ENCODE assay signal across 16 mouse cellular contexts in the genomic region with DNA sequence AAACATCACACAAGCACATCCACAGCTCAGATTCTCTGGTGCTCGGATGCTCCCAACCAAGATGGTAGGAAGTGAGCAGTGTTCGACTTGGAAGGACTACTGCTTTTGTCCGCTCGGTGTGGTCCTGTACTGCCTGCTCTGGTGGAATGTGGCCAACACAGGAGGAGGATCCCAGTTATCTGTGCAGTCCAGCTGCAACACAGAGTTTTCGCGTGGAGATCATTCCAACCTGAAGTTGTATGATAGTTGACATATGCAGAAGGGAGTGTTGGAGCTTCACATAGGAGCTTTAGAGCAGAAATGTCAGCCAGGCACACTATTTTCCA. TPM values are rescaled to one million over a fixed set of nuclear protein-coding genes. Genes with fewer than 3 reads are reported as not detected.
DNase-seq lines count a peak whose midpoint lies in the region; ATAC-seq and TF ChIP-seq lines count a peak whose summit lies in the region.
"Had no signal": no experiment of that assay in that cellular context is flagged by ENCODE, and none has a peak within 500 bp of the region (broad histone marks: within the 10 kb centered on the region; RNA-seq: fewer than 3 reads in every experiment).

No protein-coding gene starts in this region.

- peaks cover 21% of the 10 kb centered on the region for H3K36me3 ChIP-seq in kidney, embryonic 16.5 days (ENCODE audit: insufficient read depth, low read length)
- peaks cover 2% of the 10 kb centered on the region for H3K36me3 ChIP-seq in kidney, adult 2 months (ENCODE audit: control insufficient read depth, insufficient read depth, low read length)
- peaks cover 6 to 23% of the 10 kb centered on the region in 2 experiments for H3K36me3 ChIP-seq in MEL (ENCODE audit: control insufficient read depth in 1 of 2, insufficient read depth in 2 of 2, low read length in 2 of 2)
- H3K36me3 ChIP-seq in liver, embryonic 14.5 days (replicated peaks; ENCODE audit: control insufficient read depth, insufficient read depth, low read depth) = peaks cover 13% of the 10 kb centered on the region
- peaks cover 4% of the 10 kb centered on the region; the same call in 1 of the 2 replicates for H3K36me3 ChIP-seq in midbrain, embryonic 11.5 days (ENCODE audit: control insufficient read depth, insufficient read depth, low read length)

- TF ChIP-seq POLR2A in kidney, adult 2 months (IDR thresholded peaks at IDR 0.05; ENCODE audit: low read depth, low read length) = no peak
- no peak for TF ChIP-seq POLR2A in MEL (IDR thresholded peaks at IDR 0.05; ENCODE audit: control insufficient read depth in 1 of 2, insufficient read depth in 1 of 2, low read depth in 1 of 2, low read length in 2 of 2, poor library complexity in 1 of 2)
- TF ChIP-seq POLR2A in bone marrow, adult 2 months (IDR thresholded peaks at IDR 0.05; ENCODE audit: borderline replicate concordance, control insufficient read depth, low read depth, low read length) = no peak

- no peaks in the 10 kb centered on the region for H3K79me2 ChIP-seq in MEL (ENCODE audit: control insufficient read depth, insufficient read depth, low read length, poor library complexity)

- H3K4me1 ChIP-seq in kidney, embryonic 16.5 days (ENCODE audit: insufficient read depth, low read length) = no peaks in the 10 kb centered on the region
- no peaks in the 10 kb centered on the region for H3K4me1 ChIP-seq in kidney, adult 2 months (ENCODE audit: control insufficient read depth, insufficient read depth, low read length)
- H3K4me1 ChIP-seq in MEL (ENCODE audit: control insufficient read depth in 1 of 2, insufficient read depth in 2 of 2, low read length in 2 of 2) = no peaks in the 10 kb centered on the region
- H3K4me1 ChIP-seq in bone marrow, adult 2 months (ENCODE audit: control insufficient read depth, insufficient read depth, low read length) = peaks cover 1% of the 10 kb centered on the region; the same call in 1 of the 2 replicates
- H3K4me1 ChIP-seq in liver, embryonic 14.5 days (replicated peaks; ENCODE audit: control insufficient read depth in 2 of 2, insufficient read depth in 2 of 2, low read length in 1 of 2) = peaks cover 12 to 13% of the 10 kb centered on the region in 2 experiments
- H3K4me1 ChIP-seq in midbrain, embryonic 11.5 days (ENCODE audit: control insufficient read depth, insufficient read depth, low read length) = no peaks in the 10 kb centered on the region
- H3K4me1 ChIP-seq: hindbrain, embryonic 10.5 days; midbrain, embryonic 13.5 days; neural tube, embryonic 12.5 days had no signal

- DNase-seq in kidney, adult 2 months = no peak
- DNase-seq in MEL (ENCODE audit: low read depth, low spot score) (peak; percentile 40), adipocyte (ENCODE audit: low spot score) (no peak)
- peak; percentile 57 to 68 (median 61) for DNase-seq in liver, embryonic 14.5 days (ENCODE audit: low read depth in 3 of 3, low spot score in 3 of 3)
- DNase-seq in right cerebral cortex, postnatal 36 days (ENCODE audit: low spot score in 2 of 2) = no peak
- DNase-seq in midbrain, embryonic 11.5 days (ENCODE audit: low spot score, missing footprints) = no peak
- DNase-seq: cerebellum, postnatal 36 days; kidney, adult 11 months; retina, postnatal 1 day; thymus, adult 18-20 months had no signal

- no peak overlapping the region for H3K4me3 ChIP-seq in kidney, embryonic 16.5 days (ENCODE audit: low read length)
- H3K4me3 ChIP-seq in kidney, adult 2 months (ENCODE audit: insufficient read depth, low read depth, low read length) = no peak overlapping the region
- no peak overlapping the region for H3K4me3 ChIP-seq in MEL (ENCODE audit: control insufficient read depth in 1 of 2, insufficient read depth in 1 of 2, low read depth in 2 of 2, low read length in 2 of 2)
- H3K4me3 ChIP-seq in bone marrow, adult 2 months (replicated peaks; ENCODE audit: control insufficient read depth, low read depth, low read length) = no peak overlapping the region
- no peak overlapping the region for H3K4me3 ChIP-seq in liver, embryonic 14.5 days (ENCODE audit: insufficient read depth in 1 of 2, low read depth in 2 of 2, low read length in 2 of 2)
- no peak overlapping the region for H3K4me3 ChIP-seq in midbrain, embryonic 11.5 days (ENCODE audit: low read depth, low read length)
- H3K4me3 ChIP-seq: hindbrain, embryonic 10.5 days; midbrain, embryonic 13.5 days; neural tube, embryonic 12.5 days had no signal

- TF ChIP-seq CTCF in kidney, adult 2 months (conservative IDR thresholded peaks at IDR 0.05; ENCODE audit: insufficient read depth, insufficient read length, low read depth, low read length) = no peak
- no peak for TF ChIP-seq CTCF in MEL (IDR thresholded peaks at IDR 0.05 in 2 of 3, conservative IDR thresholded peaks at IDR 0.05 in 1 of 3; ENCODE audit: control insufficient read depth in 1 of 3, insufficient read depth in 1 of 3, low read depth in 2 of 3, low read length in 3 of 3, poor library complexity in 1 of 3, severe bottlenecking in 1 of 3)
- peak; percentile 28; the same call in 1 of the 2 replicates for TF ChIP-seq CTCF in bone marrow, adult 2 months (IDR thresholded peaks at IDR 0.05; ENCODE audit: control insufficient read depth, insufficient read depth, low read length)
- peak; percentile 66 for TF ChIP-seq CTCF in liver, embryonic 14.5 days (IDR thresholded peaks at IDR 0.05; ENCODE audit: low read depth)

- no peak overlapping the region for H3K4me2 ChIP-seq in kidney, embryonic 16.5 days (replicated peaks; ENCODE audit: low read depth, low read length)
- peak overlapping the region; percentile 36 for H3K4me2 ChIP-seq in liver, embryonic 14.5 days (ENCODE audit: low read depth)
- no peak overlapping the region for H3K4me2 ChIP-seq in midbrain, embryonic 11.5 days
- H3K4me2 ChIP-seq: midbrain, embryonic 13.5 days; neural tube, embryonic 12.5 days had no signal

- H3K9ac ChIP-seq in kidney, embryonic 16.5 days (replicated peaks; ENCODE audit: low read length) = no peak overlapping the region
- no peak overlapping the region for H3K9ac ChIP-seq in MEL (ENCODE audit: control insufficient read depth, low read depth, low read length, poor library complexity, severe bottlenecking)
- no peak overlapping the region; the same call in 1 of the 2 replicates for H3K9ac ChIP-seq in liver, embryonic 14.5 days (replicated peaks)
- no peak overlapping the region for H3K9ac ChIP-seq in midbrain, embryonic 11.5 days (ENCODE audit: low read length)
- H3K9ac ChIP-seq: midbrain, embryonic 13.5 days; neural tube, embryonic 12.5 days had no signal

- TF ChIP-seq EP300 in MEL (IDR thresholded peaks at IDR 0.05; ENCODE audit: low read depth in 1 of 2, low read length in 2 of 2) = peak in 1 of 2 experiments; percentile 24; a peak in 1 of 4 replicates
- peak; percentile 80 for TF ChIP-seq EP300 in liver, embryonic 14.5 days (IDR thresholded peaks at IDR 0.05; ENCODE audit: low read depth)

- no peaks in the 10 kb centered on the region for H3K9me3 ChIP-seq in kidney, embryonic 16.5 days (ENCODE audit: low read length)
- no peaks in the 10 kb centered on the region for H3K9me3 ChIP-seq in MEL (replicated peaks; ENCODE audit: insufficient read depth, low read length)
- H3K9me3 ChIP-seq in liver, embryonic 14.5 days (ENCODE audit: control insufficient read depth, low read length) = no peaks in the 10 kb centered on the region
- no peaks in the 10 kb centered on the region for H3K9me3 ChIP-seq in midbrain, embryonic 11.5 days (ENCODE audit: control insufficient read depth, low read length)
- H3K9me3 ChIP-seq: hindbrain, embryonic 10.5 days; midbrain, embryonic 13.5 days; neural tube, embryonic 12.5 days had no signal

- H3K27ac ChIP-seq in kidney, embryonic 16.5 days (ENCODE audit: low read length) = no peak overlapping the region
- no peak overlapping the region for H3K27ac ChIP-seq in kidney, adult 2 months (ENCODE audit: insufficient read depth, low read depth, low read length)
- no peak overlapping the region for H3K27ac ChIP-seq in MEL (ENCODE audit: control insufficient read depth, low read depth, low read length)
- peak overlapping the region; percentile 2; the same call in 1 of the 2 replicates for H3K27ac ChIP-seq in bone marrow, adult 2 months (ENCODE audit: control insufficient read depth, insufficient read depth, low read depth, low read length, poor library complexity)
- H3K27ac ChIP-seq in liver, embryonic 14.5 days = peak overlapping the region; percentile 79
- no peak overlapping the region for H3K27ac ChIP-seq in midbrain, embryonic 11.5 days (ENCODE audit: low read depth, low read length)
- H3K27ac ChIP-seq: hindbrain, embryonic 10.5 days; midbrain, embryonic 13.5 days; neural tube, embryonic 12.5 days had no signal

- no peaks in the 10 kb centered on the region for H3K27me3 ChIP-seq in kidney, embryonic 16.5 days (ENCODE audit: insufficient read depth, low read length)
- H3K27me3 ChIP-seq in kidney, adult 2 months (replicated peaks; ENCODE audit: control insufficient read depth, insufficient read depth, low read length) = no peaks in the 10 kb centered on the region
- no peaks in the 10 kb centered on the region for H3K27me3 ChIP-seq in MEL (ENCODE audit: control insufficient read depth in 1 of 2, insufficient read depth in 2 of 2, low read length in 2 of 2)
- no peaks in the 10 kb centered on the region for H3K27me3 ChIP-seq in liver, embryonic 14.5 days (ENCODE audit: control insufficient read depth, insufficient read depth, low read length)
- no peaks in the 10 kb centered on the region for H3K27me3 ChIP-seq in midbrain, embryonic 11.5 days (ENCODE audit: control insufficient read depth, insufficient read depth, low read length)
- H3K27me3 ChIP-seq: CH12.LX; midbrain, embryonic 13.5 days; neural tube, embryonic 12.5 days had no signal

- 81% methylated on average over 6 of the region's 6 CpGs for WGBS in kidney, embryonic 16.5 days
- 76% methylated on average over 6 of the region's 6 CpGs for whole genome bisulfite sequencing in kidney, adult 2 months
- WGBS in bone marrow, adult 2 months = 70% methylated on average over 6 of the region's 6 CpGs
- 44% methylated on average over 6 of the region's 6 CpGs for WGBS in liver, embryonic 14.5 days (ENCODE audit: insufficient replicate concordance)
- WGBS in midbrain, embryonic 11.5 days = 86% methylated on average over 6 of the region's 6 CpGs

- 0 out of 2 replicates have a peak, but pooled peaks have one; percentile 12 for ATAC-seq in kidney, embryonic 16.5 days (ENCODE audit: low FRiP score, low TSS enrichment)
- peak; percentile 95 for ATAC-seq in liver, embryonic 14.5 days (ENCODE audit: insufficient read depth)
- ATAC-seq in midbrain, embryonic 11.5 days (ENCODE audit: low FRiP score) = no peak
- ATAC-seq: midbrain, embryonic 13.5 days had no signal

- TF ChIP-seq RAD21 in MEL (IDR thresholded peaks at IDR 0.05; ENCODE audit: low read depth, low read length) = no peak

RNA-seq across cellular contexts. Expression of a gene that starts 33.6 kb away (rescaled TPM):
- 19.2 and 22.7 TPM in 2 replicates for polyA plus RNA-seq in kidney, embryonic 16.5 days (2015; fragmentation: Nextera tagmentation; extraction: Ambion mirVana)
- polyA plus RNA-seq in kidney, adult 2 months (2012; rRNA removed) = 2.6 and 3.4 TPM in 2 replicates
- 13.7 and 15.0 TPM in 2 replicates for total RNA-seq in MEL (2012; rRNA removed)
- 10 to 100 TPM in 1 of 2 experiments, not detected in 1; 18.7 TPM for polyA plus RNA-seq in MEL (2012; ENCODE audit: insufficient read depth in 1 of 2, insufficient read length in 2 of 2, low read depth in 1 of 2, low replicate concordance in 2 of 2, missing spikeins in 1 of 2)
- polyA plus RNA-seq in bone marrow, adult 2 months (2011; ENCODE audit: insufficient read depth, insufficient read length, low replicate concordance, missing spikeins) = 10.0 and 16.0 TPM in 2 replicates
- 2.5 and 4.3 TPM in 2 replicates for polyA plus RNA-seq in liver, embryonic 14.5 days (2012; rRNA removed)
- 11.3 and 12.6 TPM in 2 replicates for polyA plus RNA-seq in liver, embryonic 14.5 days (2014; fragmentation: Nextera tagmentation; extraction: Ambion mirVana)
- 36.6 and 45.6 TPM in 2 replicates for polyA plus RNA-seq in midbrain, embryonic 11.5 days (2014; fragmentation: Nextera tagmentation; extraction: Ambion mirVana)

RNA-seq across cellular contexts. Expression of a gene that starts 53.7 kb away (rescaled TPM):
- 81.9 and 83.0 TPM in 2 replicates for polyA plus RNA-seq in kidney, embryonic 16.5 days (2015; fragmentation: Nextera tagmentation; extraction: Ambion mirVana)
- polyA plus RNA-seq in kidney, adult 2 months (2012; rRNA removed) = 32.3 and 53.2 TPM in 2 replicates
- total RNA-seq in MEL (2012; rRNA removed) = 7.6 and 11.8 TPM in 2 replicates
- polyA plus RNA-seq in MEL (2012; ENCODE audit: insufficient read depth in 1 of 2, insufficient read length in 2 of 2, low read depth in 1 of 2, low replicate concordance in 2 of 2, missing spikeins in 1 of 2) = 10 to 100 TPM in 1 of 2 experiments, not detected in 1; 14.4 TPM
- 19.5 and 27.9 TPM in 2 replicates for polyA plus RNA-seq in bone marrow, adult 2 months (2011; ENCODE audit: insufficient read depth, insufficient read length, low replicate concordance, missing spikeins)
- polyA plus RNA-seq in liver, embryonic 14.5 days (2012; rRNA removed) = 11.3 and 17.8 TPM in 2 replicates
- 30.9 and 37.4 TPM in 2 replicates for polyA plus RNA-seq in liver, embryonic 14.5 days (2014; fragmentation: Nextera tagmentation; extraction: Ambion mirVana)
- 86.7 and 95.0 TPM in 2 replicates for polyA plus RNA-seq in midbrain, embryonic 11.5 days (2014; fragmentation: Nextera tagmentation; extraction: Ambion mirVana)

Comparison
In these comparisons a context has a peak if more than half of its experiments do, and no peak if none do; other contexts are left out.
1. H3K27ac ChIP-seq: peak in bone marrow, adult 2 months (single experiment) and liver, embryonic 14.5 days (single experiment); none in kidney, embryonic 16.5 days (single experiment), kidney, adult 2 months (single experiment), MEL (single experiment) and midbrain, embryonic 11.5 days (single experiment).
2. DNase-seq: peak in MEL (single experiment) and liver, embryonic 14.5 days (3 of 3); none in kidney, adult 2 months (single experiment), adipocyte (single experiment), right cerebral cortex, postnatal 36 days (0 of 2) and midbrain, embryonic 11.5 days (single experiment).
3. CTCF ChIP-seq: peak in bone marrow, adult 2 months (single experiment) and liver, embryonic 14.5 days (single experiment); none in kidney, adult 2 months (single experiment) and MEL (0 of 3).